Mouse (Mus musculus): Measurements from ENCODE around the gene Uchl5. TPM values are rescaled to one million over a fixed set of nuclear protein-coding genes. Genes with fewer than 3 reads are reported as not detected.

Gene Uchl5
- polyA plus RNA-seq, 2 experiments from 2014 or later, result 63.2 to 68.9 TPM

DNA sequence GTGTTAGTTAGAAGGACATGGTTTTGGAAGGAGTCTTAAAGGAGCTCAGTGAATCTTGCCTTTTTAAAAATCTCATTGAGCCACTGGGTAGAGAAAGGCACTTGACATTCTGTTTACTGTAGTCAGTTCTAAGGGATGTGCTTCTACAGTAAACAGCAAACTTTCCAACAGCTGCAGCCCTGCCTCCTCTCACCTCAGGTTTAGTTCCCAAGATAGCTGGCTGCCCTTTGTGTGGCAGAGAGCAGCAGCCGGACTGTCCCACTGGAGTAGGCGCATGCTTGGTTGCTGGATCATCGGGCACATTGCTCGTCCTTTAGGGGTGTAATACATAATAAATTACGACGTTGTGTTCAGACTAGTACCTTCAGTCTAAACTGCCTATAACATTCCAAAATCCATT is 32.0 kb downstream of the Uchl5 start:
- ATAC-seq, result no peak

- ATAC-seq, result peak; percentile 91
Observed at GRCm38 (mm10) chr1:143813676-143814360, 36.7 kb downstream of the Uchl5 start.

DNA sequence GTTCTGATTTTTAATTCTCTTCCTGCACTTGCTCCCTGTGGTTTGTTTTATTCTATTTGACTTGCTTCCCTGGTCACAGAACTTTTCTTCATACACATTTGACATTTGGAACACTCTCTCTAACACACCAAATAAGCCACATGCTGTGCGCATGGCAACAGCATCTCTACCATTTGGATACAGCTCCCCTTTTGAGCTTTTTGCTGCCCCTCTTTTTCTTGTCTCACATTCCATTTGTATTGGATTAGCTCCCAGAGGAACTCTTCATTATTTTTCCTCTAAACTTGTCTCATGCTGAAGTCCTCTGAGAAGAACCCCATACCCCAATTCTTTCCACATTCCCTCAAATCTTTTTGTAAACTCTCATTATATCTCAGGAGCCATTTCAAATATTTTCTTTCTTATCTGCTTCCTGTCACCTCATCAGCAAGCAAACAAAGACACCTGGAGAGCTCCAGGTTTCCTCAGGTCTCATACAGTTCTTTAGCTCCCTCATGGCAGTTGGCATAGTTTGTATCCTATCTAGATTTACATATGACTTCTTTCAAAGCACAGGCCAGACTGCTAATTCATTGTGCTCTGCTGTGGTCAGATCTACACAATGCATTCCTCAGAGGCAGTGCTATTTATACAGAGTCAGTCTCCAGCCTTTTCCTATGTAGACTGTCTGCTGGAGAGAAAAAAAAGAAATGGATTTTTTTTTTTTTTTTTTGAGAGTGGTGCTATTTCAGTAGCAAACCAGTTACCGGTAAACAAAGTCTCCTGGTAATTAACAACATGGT is 43.2 kb downstream of the Uchl5 start:
- no peak for ATAC-seq

DNA sequence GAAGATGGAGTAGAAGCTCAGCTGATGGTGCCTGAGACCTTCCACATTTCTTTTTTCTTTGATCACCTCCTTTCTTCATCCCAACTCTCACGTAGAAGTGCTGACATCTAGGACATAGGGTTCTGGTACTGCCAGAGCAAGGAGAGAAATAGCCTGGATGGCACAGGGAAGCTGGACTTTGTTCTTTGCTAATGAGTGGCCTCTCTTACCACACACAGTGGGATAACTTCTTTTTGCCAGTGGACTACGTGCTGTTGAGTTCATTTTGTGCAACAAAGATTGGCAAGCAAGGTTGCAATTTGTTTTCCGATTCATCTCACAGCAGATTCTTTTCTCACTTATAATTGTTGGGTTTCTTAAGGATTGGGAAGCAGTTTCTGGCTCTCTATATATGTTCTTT is 45.6 kb downstream of the Uchl5 start:
- no peak for ATAC-seq

GRCm38 (mm10) chr1:143830713-143831112 is 53.6 kb downstream of the Uchl5 start:
- no peak for ATAC-seq

GRCm38 (mm10) chr1:143836363-143837182 is 59.5 kb downstream of the Uchl5 start:
- ATAC-seq, result no peak

- no peak for ATAC-seq
Observed at GRCm38 (mm10) chr1:143837681-143838080, 60.6 kb downstream of the Uchl5 start.

DNA sequence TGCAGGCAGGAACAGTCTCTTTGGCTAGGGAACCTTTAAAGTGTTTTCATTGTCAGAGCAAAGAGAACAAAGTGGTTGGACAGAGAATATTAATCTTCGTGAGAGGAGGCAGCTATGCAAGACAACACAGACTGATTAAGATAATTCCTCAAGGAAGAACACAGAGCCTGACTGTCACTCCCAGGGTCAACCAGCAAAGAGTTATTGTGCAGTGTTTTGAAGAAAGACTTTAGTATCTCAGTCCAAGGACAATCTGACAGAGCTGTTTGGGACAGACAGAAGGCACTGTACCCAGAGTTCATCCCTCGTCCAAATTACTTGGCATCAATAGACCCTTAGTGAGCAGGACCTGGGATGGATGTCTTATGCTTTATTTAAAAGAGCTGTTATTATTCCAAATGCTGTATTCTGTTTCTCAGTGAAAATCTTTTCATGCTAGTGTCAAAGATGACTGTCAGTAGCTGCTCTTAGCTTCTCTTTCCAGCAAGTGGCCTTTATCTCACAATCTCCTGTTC is 61.9 kb downstream of the Uchl5 start:
- no peak for ATAC-seq

DNA sequence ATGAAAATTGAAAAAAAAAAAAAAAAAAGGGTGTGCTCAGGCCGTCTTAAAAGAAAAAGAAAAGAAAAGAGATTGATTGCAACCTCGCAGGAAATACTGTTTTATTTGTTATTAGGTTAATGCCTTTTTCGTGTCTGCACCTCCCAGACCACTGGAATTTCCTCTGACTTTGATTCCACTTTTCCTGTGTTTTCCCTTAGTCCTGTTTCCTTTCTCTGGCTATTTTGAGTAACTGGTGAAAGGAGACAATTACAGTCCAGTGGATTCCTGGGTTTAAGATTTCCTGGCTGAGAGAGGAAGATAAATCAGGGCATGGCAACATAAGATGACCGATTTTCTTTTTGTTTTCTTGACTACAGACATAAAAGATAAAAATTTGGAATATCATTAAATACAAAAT is 75.3 kb downstream of the Uchl5 start:
- ATAC-seq, result no peak

GRCm38 (mm10) chr1:143852779-143853358 is 75.8 kb downstream of the Uchl5 start:
- ATAC-seq, result no peak

DNA sequence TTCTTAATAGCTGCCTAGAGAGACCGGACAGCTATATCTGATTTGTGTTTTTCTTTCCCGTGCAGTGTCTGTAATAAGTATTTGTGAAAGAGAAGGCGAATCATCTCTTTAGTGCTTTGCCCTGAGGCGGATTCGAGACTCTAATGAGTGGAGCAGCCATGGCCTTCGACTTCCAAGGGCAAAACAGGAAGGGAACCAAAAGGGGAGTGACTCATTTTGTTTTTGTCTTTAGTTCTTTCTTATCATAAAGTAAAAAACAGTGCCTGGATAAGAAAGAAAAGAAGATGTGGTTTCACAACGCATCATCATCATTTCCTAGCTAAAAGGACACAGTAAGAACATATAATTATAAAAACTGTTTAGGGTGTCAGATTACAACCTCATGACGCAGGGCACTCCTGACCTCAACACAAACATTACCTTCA is 76.6 kb downstream of the Uchl5 start:
- peak; percentile 56 for ATAC-seq

- no peak for ATAC-seq
Observed at GRCm38 (mm10) chr1:143855706-143856105, 78.6 kb downstream of the Uchl5 start.

Other genes starting within 250 kb of the Uchl5 start
- under 1 TPM; 0.50 to 0.54 TPM for gene B3galt2, start 136.6 kb upstream of the Uchl5 start, polyA plus RNA-seq (2017; shearing (Covaris generic))
- 10 to 100 TPM; 15.3 to 19.9 TPM for gene Cdc73, start 74.4 kb upstream of the Uchl5 start, polyA plus RNA-seq (2017; shearing (Covaris generic))
- gene Glrx2, start 60.9 kb upstream of the Uchl5 start, polyA plus RNA-seq (2017; shearing (Covaris generic)), result 10 to 100 TPM; 48.3 to 62.4 TPM
- 1 to 10 TPM; 3.9 to 4.3 TPM for gene Trove2, start 204 bp upstream of the Uchl5 start, polyA plus RNA-seq (2017; shearing (Covaris generic))
- gene Rgs2, start 226.9 kb downstream of the Uchl5 start, polyA plus RNA-seq (2017; shearing (Covaris generic)), result 10 to 100 TPM; 22.0 to 23.6 TPM